Mouse (Mus musculus): ENCODE data around the gene Efcab6.
"Not testable (repeated sequence)": the region's sequence is repeated elsewhere in the genome, so short reads cannot be mapped to it uniquely, and the experiment has no call there.

Efcab6 gene

GRCm38 (mm10) chr15:84065140-84065539 is at the start of gene Efcab6:
TSS of gene Efcab6 (minus strand) at chr15:84065379.
- no peak for DNase-seq

GRCm38 (mm10) chr15:84113873-84114272 is 48.7 kb upstream of the Efcab6 start:
- no peak for DNase-seq

GRCm38 (mm10) chr15:84108899-84109298 is 43.7 kb upstream of the Efcab6 start:
- DNase-seq: no peak

- DNase-seq: peak; percentile 16 to 21
Measured at GRCm38 (mm10) chr15:84105924-84106500, 40.8 kb upstream of the Efcab6 start.

GRCm38 (mm10) chr15:84105105-84105923 is 40.1 kb upstream of the Efcab6 start, which contains the start of gene Sult4a1:
TSS of gene Sult4a1 (minus strand) at chr15:84105754.
- peak; percentile 81 to 85 for DNase-seq

- DNase-seq: peak; percentile 30 to 41
Measured at GRCm38 (mm10) chr15:84104626-84105025, 39.4 kb upstream of the Efcab6 start.

- DNase-seq: not testable (repeated sequence)
Measured at GRCm38 (mm10) chr15:84097536-84097935, 32.4 kb upstream of the Efcab6 start.

GRCm38 (mm10) chr15:84096051-84096450 is 30.9 kb upstream of the Efcab6 start:
- peak; percentile 74 to 77 for DNase-seq

GRCm38 (mm10) chr15:84094921-84095320 is 29.7 kb upstream of the Efcab6 start:
- DNase-seq: no peak

- DNase-seq: no peak
Measured at GRCm38 (mm10) chr15:84086775-84087174, 21.6 kb upstream of the Efcab6 start.

GRCm38 (mm10) chr15:84086364-84086763 is 21.2 kb upstream of the Efcab6 start:
- DNase-seq: no peak

- no peak for DNase-seq
Measured at GRCm38 (mm10) chr15:84080069-84080468, 14.9 kb upstream of the Efcab6 start.

- no peak for DNase-seq
Measured at GRCm38 (mm10) chr15:84079519-84079918, 14.3 kb upstream of the Efcab6 start.

- no peak for DNase-seq
Measured at GRCm38 (mm10) chr15:84078667-84079066, 13.5 kb upstream of the Efcab6 start.

- DNase-seq: no peak
Measured at GRCm38 (mm10) chr15:84077151-84077550, 12.0 kb upstream of the Efcab6 start.

- DNase-seq: peak; percentile 30 to 41
Measured at GRCm38 (mm10) chr15:84074705-84075185, 9.6 kb upstream of the Efcab6 start.

GRCm38 (mm10) chr15:84073911-84074704 is 8.9 kb upstream of the Efcab6 start:
- peak; percentile 77 to 81 for DNase-seq

GRCm38 (mm10) chr15:84073058-84073457 is 7.9 kb upstream of the Efcab6 start:
- DNase-seq: no peak

GRCm38 (mm10) chr15:84072226-84072625 is 7.0 kb upstream of the Efcab6 start:
- peak; percentile 77 to 82 for DNase-seq

- no peak for DNase-seq
Measured at GRCm38 (mm10) chr15:84070116-84070676, 5.0 kb upstream of the Efcab6 start.

GRCm38 (mm10) chr15:84069455-84070050 is 4.4 kb upstream of the Efcab6 start:
- no peak for DNase-seq

- no peak for DNase-seq
Measured at GRCm38 (mm10) chr15:84065701-84066100, 522 bp upstream of the Efcab6 start.
